Mouse (Mus musculus) heart, adult 2 months (tissue): ENCODE measurements around the gene Igf2r.

ENCODE experiments used
- CTCF ChIP-seq: fragments of 200-600 bp; IDR thresholded peaks from 2 replicates; pipeline ENCODE4 v1.8.1; 2022; ENCODE audit warnings: antibody characterized with exemption, mild to moderate bottlenecking, moderate library complexity
- POLR2A ChIP-seq: fragments of 200-500 bp; IDR thresholded peaks from 2 replicates; pipeline ENCODE4 v1.6.1; 2011; ENCODE audit warnings: mild to moderate bottlenecking, low read depth, low read length, control low read depth; ENCODE audit not compliant: insufficient read depth

DNA sequence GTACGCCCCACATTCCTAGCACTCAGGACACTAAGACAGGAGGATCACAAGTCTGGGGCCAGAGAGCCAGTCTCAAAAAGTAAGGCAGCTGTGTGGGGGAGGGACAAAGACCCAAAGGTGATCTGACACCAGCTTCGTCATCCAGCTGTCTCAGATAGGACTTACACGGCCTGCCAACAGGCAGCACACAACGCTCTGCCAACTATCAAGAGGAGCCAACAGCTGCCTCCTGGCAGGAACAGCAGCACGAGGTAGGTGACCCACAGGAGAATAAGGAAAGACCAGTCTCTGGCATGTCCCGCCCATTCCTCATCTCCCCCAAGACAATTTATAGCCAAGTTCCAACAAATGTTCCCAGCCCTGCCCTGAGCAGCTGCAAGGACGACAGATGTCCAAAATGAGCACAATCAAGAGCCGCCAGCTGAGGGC, 9.8 kb downstream of the Igf2r start:
- TF ChIP-seq POLR2A (no peak), CTCF (no peak; the same call in 1 of the 2 replicates)
